Mouse (Mus musculus) heart, embryonic 10.5 days (tissue): ENCODE data around the gene Hsd17b6. TPM values are rescaled to one million over a fixed set of nuclear protein-coding genes. Genes with fewer than 3 reads are reported as not detected.

Experiments used
- DNase-seq: peaks from one replicate; pipeline ENCODE4 v3.0.0-alpha.2; 2017; ENCODE audit warnings: low spot score
- H3K27ac ChIP-seq: fragments of 300-500 bp; sonication (generic); 2 replicates; pipeline ENCODE4 v1.5.1; 2016; ENCODE audit warnings: mild to moderate bottlenecking
- H3K27me3 ChIP-seq: fragments of 300-500 bp; sonication (generic); 2 replicates; pipeline ENCODE4 v1.6.1; 2016; ENCODE audit warnings: mild to moderate bottlenecking; ENCODE audit not compliant: poor library complexity, insufficient read depth, severe bottlenecking
- H3K36me3 ChIP-seq: fragments of 300-500 bp; sonication (generic); 2 replicates; pipeline ENCODE4 v1.6.1; 2016; ENCODE audit warnings: mild to moderate bottlenecking, moderate library complexity
- H3K4me1 ChIP-seq: fragments of 300-500 bp; sonication (generic); 2 replicates; pipeline ENCODE4 v1.6.1; 2016; ENCODE audit warnings: mild to moderate bottlenecking
- H3K4me3 ChIP-seq: fragments of 300-500 bp; sonication (generic); 2 replicates; pipeline ENCODE4 v1.5.1; 2016; ENCODE audit warnings: mild to moderate bottlenecking, moderate library complexity
- H3K9me3 ChIP-seq: fragments of 300-500 bp; sonication (generic); 2 replicates; pipeline ENCODE4 v1.6.1; 2016; ENCODE audit warnings: mild to moderate bottlenecking, moderate library complexity
- WGBS: fragments of 180-500 bp; shearing (Covaris S2); methylation state at CpG from one replicate; pipeline ENCODE4 v1.1.7; 2016; 5-methylcytosine and 5-hydroxymethylcytosine counted together
- polyA plus RNA-seq: library from polyadenylated mRNA; unstranded; fragments of >200 nt; fragmentation: Nextera tagmentation; extraction: Ambion mirVana; gene quantifications from 2 replicates; pipeline ENCODE4 v1.2.1, GENCODE M21; 2016

Gene Hsd17b6
- polyA plus RNA-seq, 1 experiment from 2014 or later = not detected

DNA sequence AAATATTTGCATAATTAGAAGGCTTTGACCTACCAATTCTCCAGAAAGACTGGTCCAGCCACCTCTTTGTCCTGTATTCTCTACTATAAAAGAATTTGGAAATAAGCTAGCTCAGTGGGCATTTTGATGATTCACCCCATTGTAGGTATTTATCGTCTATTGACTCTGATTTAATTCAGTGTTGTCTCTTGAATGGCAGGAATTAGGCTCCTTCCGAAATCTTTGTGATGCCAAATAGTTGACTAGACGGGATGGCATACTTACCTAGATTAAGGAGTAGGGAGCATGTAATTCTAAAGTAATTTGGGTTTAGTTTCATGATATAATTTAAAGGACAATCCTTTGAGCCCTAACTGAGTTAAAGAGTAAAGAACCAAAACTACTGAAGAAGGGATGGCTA, 30.5 kb upstream of the Hsd17b6 start:
- WGBS = 84% methylated on average over 3 of the region's 3 CpGs
- Histone ChIP-seq H3K36me3 (peaks cover 55% of the 10 kb centered on the region), H3K27me3 (0 out of 2 replicates have a peak, but pooled peaks cover under 1% of the 10 kb centered on the region), H3K27ac (0 out of 2 replicates have a peak overlapping the region, but pooled peaks have one; percentile 10), H3K4me3 (peak overlapping the region; percentile 92), H3K9me3 (no peaks in the 10 kb centered on the region), H3K4me1 (peaks cover 59% of the 10 kb centered on the region)
- no peak for DNase-seq

DNA sequence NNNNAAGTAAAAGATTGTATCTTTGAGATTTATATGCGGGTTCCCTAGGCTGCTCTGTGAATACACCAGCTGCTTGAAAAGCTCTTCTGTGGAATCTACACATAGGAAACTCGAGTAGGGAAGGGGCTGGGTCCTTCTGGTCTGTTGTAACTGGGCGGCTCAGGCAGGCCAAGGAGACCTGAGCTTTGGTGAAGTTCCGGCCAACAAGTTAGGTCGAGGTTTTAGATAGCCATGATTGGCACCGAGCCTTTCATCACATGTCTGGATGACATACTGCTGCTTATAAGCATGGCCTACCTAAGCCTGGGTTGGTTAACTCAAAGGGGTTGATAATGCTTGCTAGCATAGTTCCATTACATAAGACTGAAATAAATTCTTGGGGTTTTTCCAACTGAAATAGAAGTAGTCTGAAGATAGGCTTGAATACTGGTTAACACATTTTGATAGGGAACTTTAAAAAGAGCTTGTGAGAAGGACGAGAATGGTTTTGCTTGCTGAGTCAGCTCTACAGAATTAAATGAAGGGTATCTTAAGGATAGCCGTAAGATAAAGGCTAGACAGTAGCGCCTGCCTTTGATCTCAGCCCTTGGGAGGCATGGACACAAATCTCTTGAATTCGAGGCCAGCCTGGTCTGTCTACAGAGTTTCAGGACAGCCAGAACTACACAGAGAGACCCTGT, 29.5 kb upstream of the Hsd17b6 start:
- H3K27me3 ChIP-seq = 0 out of 2 replicates have a peak, but pooled peaks cover 5% of the 10 kb centered on the region
- no peaks in the 10 kb centered on the region for H3K9me3 ChIP-seq
- H3K36me3 ChIP-seq = peaks cover 44% of the 10 kb centered on the region
- H3K4me3 ChIP-seq = peak overlapping the region; percentile 92
- 2% methylated on average over 10 of the region's 10 CpGs for WGBS
- peak overlapping the region; percentile 98 for H3K27ac ChIP-seq
- peak; percentile 84 for DNase-seq
- H3K4me1 ChIP-seq = peaks cover 49% of the 10 kb centered on the region

DNA sequence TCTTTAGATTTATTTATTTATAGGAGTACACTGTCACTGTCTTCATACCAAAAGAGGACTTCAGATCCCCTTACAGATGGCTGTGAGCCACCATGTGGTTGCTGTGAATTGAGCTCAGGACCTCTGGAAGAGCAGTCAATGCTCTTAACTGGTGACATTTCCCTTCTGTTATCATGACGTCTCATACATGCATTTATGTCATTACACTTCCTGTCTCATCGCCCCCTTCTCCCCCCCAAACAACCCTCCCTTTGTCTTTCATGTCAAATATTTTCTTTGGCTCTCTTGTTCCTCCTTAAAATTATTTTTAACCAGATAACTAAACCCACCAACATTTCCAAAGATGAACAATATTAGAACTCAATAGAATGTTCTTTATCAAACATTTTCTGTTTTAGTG, 23.4 kb upstream of the Hsd17b6 start:
- Histone ChIP-seq H3K9me3 (no peaks in the 10 kb centered on the region), H3K27me3 (0 out of 2 replicates have a peak, but pooled peaks cover 5% of the 10 kb centered on the region), H3K27ac (no peak overlapping the region), H3K36me3 (peaks cover 52% of the 10 kb centered on the region), H3K4me1 (0 out of 2 replicates have a peak, but pooled peaks cover 2% of the 10 kb centered on the region), H3K4me3 (no peak overlapping the region)
- no peak for DNase-seq
- 60% methylated on average over 2 of the region's 2 CpGs for WGBS

DNA sequence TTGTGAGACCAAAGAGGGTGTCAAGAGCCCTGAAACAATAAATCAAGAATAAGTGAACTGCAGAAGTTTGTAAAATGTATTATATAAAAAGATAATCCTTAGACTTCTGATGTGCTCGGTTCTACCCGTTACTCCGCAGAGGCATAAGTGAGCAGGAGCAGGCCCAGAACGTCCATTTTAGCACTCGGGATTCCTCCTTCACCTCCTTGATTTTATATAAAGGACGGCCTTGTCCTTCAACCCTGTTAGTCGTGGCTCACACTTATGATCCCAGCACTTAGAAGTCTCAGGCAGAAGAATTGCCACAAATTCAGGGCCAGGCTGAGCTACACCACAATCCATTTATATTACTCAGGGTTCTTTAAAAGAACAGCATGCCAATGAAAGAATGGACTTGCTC, 22.5 kb upstream of the Hsd17b6 start:
- 0 out of 2 replicates have a peak, but pooled peaks cover 2% of the 10 kb centered on the region for H3K4me1 ChIP-seq
- WGBS = 86% methylated on average over 7 of the region's 7 CpGs
- H3K36me3 ChIP-seq = peaks cover 60% of the 10 kb centered on the region
- H3K27ac ChIP-seq = no peak overlapping the region
- no peaks in the 10 kb centered on the region for H3K9me3 ChIP-seq
- H3K27me3 ChIP-seq = 0 out of 2 replicates have a peak, but pooled peaks cover 5% of the 10 kb centered on the region
- DNase-seq = no peak
- H3K4me3 ChIP-seq = no peak overlapping the region

DNA sequence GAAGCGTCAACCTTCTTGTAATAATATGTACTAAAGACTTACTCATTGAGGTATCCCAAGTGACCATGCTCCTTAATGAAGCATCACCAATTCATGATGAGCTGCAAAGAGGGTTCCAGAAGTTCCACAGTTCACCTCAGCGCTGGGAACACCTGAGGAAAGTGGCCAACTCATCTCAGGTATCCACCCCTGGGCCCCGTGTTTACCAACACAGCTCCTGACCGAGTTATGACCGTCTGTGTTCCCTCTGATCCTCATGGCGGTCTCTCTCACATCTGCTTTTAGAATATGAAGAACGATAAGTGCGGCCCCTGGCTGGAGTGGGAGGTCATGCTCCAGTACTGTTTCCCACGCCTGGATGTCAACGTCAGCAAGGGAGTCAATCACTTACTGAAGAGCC, 16.1 kb upstream of the Hsd17b6 start:
- Histone ChIP-seq H3K9me3 (no peaks in the 10 kb centered on the region), H3K27ac (no peak overlapping the region), H3K36me3 (peaks cover 82% of the 10 kb centered on the region), H3K4me1 (no peaks in the 10 kb centered on the region), H3K4me3 (no peak overlapping the region), H3K27me3 (no peaks in the 10 kb centered on the region)
- 94% methylated on average over 10 of the region's 10 CpGs for WGBS
- no peak for DNase-seq

DNA sequence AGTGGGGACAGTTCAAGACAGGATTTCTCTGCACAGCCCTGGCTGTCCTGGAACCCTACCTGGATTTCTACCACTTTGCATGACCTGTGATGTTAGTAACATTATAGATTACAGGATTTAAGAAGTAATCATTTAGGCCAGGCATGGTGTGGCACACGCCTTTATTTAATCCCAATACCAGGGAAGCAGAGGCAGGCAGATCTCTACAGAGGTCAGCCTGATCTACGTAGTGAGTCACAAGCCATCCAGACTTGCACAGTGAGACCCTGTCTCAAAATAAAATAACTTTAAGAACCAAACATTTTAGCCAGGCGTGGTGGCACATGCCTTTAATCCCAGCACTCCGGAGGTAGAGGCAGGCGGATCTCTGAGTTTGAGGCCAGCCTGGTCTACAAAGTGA, 14.8 kb upstream of the Hsd17b6 start:
- Histone ChIP-seq H3K9me3 (no peaks in the 10 kb centered on the region), H3K4me1 (no peaks in the 10 kb centered on the region), H3K27me3 (no peaks in the 10 kb centered on the region), H3K27ac (no peak overlapping the region), H3K4me3 (no peak overlapping the region), H3K36me3 (peaks cover 78% of the 10 kb centered on the region)
- DNase-seq = no peak
- 89% methylated on average over 5 of the region's 5 CpGs for WGBS

DNA sequence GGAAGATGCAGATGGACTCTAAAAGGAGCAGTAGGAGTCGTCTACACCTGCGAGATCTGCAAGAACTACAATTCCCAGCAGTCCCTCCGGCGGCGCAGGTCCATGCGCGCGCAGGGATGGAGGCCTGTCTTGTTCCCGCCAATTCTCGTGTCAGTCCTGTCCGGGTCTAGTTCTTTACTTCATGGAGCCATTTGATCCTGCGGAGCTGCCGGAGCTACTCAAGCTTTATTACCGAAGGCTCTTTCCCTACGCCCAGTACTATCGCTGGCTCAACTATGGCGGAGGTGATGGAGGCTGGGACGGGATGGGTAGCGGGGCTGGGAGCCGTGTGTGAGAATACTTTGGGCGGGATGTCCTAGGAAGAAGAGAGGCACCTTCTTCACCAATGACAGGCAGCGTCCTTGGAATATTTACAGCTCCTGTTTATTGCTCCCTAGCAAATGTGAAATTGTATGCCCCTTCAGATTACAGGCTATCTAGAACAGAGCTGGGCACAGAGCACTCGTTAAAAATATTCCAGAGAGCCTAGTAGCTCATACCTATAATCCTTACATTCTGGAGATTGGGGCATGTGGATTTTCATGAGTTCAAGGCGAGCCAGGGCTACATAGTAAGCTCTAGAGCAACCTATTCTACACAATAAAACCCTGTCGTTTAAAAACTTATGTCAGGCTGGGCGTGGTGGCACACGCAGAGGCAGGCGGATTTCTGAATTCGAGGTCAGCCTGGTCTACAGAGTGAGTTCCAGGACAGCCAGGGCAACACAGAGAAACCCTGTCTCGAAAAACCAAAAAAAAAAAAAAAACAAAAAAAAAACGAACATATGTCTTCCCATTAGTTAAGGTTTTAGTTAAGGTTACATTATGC, 7.9 kb upstream of the Hsd17b6 start, which contains the start of gene Prim1:
Prim1 (plus strand) TSS at position 101 of the 867 bp plus-strand sequence.
- Histone ChIP-seq H3K4me1 (0 out of 2 replicates have a peak, but pooled peaks cover 3% of the 10 kb centered on the region), H3K36me3 (peaks cover 19% of the 10 kb centered on the region), H3K27me3 (no peaks in the 10 kb centered on the region), H3K27ac (peak within 1 kb of the TSS; percentile 88), H3K9me3 (no peaks in the 10 kb centered on the region), H3K4me3 (peak within 1 kb of the TSS; percentile 79)
- WGBS = 6% methylated on average over 31 of the region's 31 CpGs
- peak; percentile 96 for DNase-seq

DNA sequence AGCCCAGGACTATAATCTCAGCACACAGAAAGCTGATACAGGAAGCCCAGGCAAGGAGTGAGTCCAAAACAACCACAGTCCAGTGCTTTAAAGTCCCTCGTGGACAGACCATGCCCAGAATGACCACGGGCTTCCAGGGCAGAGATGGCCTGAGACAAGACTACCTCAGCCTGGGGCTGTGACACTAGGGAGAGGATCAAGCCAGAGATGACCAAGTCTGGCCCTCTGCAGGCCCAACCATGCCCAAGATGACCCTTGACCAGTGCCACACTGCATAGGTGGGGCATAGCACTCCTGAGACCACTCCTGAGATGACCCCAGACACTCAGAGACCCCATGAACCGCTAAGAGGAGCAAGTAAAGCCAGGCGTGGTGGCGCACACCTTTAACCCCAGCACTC, 2.3 kb upstream of the Hsd17b6 start:
- Histone ChIP-seq H3K4me3 (no peak overlapping the region), H3K27me3 (no peaks in the 10 kb centered on the region), H3K4me1 (no peaks in the 10 kb centered on the region), H3K27ac (no peak overlapping the region), H3K36me3 (no peaks in the 10 kb centered on the region), H3K9me3 (no peaks in the 10 kb centered on the region)
- no peak for DNase-seq
- 73% methylated on average over 5 of the region's 5 CpGs for WGBS

DNA sequence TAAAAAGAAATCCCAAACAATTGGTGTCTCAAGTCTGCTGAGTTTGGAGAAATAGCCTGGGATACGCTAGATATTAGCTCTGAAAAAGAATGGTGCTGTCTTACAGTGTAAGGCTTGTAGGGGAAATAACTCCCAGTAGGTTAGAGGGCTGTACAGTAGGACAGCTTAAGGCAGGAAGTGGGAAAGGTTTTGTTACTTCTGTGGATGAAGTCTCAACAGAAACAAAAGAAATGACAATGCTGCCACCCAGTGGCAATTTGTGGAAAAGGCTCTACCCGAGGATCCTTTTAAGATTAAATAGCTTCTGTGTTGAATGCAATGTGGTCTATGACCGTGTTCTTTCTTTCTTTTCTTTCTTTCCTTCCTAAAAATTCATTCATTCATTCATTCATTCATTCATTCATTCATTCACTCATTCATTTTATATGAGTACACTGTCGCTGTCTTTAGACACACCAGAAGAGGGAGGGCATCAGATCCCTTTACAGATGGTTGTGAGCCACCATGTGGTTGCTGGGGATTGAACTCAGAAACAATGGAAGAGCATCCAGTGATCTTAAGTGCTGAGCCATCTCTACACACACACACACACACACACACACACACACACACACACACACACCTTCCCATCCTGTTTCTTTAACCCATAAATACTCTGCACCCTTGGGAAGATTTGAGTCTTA, 937 bp upstream of the Hsd17b6 start:
- no peak overlapping the region for H3K27ac ChIP-seq
- H3K9me3 ChIP-seq = no peaks in the 10 kb centered on the region
- peak; percentile 87 for DNase-seq
- no peak overlapping the region for H3K4me3 ChIP-seq
- no peaks in the 10 kb centered on the region for H3K27me3 ChIP-seq
- H3K36me3 ChIP-seq = no peaks in the 10 kb centered on the region
- 10% methylated on average over 4 of the region's 4 CpGs for WGBS
- no peaks in the 10 kb centered on the region for H3K4me1 ChIP-seq

DNA sequence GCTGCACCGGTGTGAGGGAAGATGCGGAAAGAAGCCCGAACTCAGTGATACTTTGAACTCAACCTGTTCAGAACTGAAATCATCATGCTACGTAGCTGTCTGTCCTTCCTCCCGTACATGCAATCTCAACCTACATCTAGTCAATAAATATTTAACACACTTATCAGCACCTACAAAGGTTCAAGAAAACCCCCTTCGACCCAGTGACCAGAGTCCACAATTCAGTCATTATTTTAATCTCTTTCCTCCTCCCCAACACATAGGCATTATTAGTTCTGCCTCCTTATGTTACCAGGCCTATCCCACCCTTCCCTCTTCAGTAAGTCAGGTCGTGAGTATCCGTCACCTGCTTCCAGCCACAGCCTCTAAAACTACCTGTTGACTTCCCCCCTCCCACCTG, 1.9 kb downstream of the Hsd17b6 start:
- DNase-seq = no peak
- 81% methylated on average over 8 of the region's 8 CpGs for WGBS
- no peak overlapping the region for H3K27ac ChIP-seq

DNA sequence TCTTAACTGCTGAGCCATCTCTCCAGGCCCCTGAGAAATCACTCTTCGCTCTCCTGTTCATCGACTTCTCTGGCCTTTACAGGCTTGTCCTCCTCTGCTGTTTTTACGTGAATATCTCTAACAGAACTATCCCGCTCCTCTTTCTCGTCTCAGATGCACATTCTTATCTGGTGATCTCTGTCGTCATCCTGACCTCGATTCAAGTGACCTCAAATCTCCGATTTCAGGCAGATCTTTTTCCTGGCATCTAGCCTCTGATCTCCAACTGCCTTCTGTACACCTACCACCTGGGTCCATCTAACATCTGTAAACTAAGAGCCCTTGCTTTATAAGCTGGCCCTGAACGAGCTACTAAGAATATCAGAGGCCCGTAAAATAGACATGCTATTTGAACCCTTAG, 2.5 kb downstream of the Hsd17b6 start:
- Histone ChIP-seq H3K4me3 (no peak overlapping the region), H3K9me3 (no peaks in the 10 kb centered on the region), H3K36me3 (no peaks in the 10 kb centered on the region), H3K27me3 (no peaks in the 10 kb centered on the region), H3K4me1 (no peaks in the 10 kb centered on the region), H3K27ac (no peak overlapping the region)
- WGBS = 78% methylated on average over 10 of the region's 10 CpGs
- no peak for DNase-seq

More for the DNA sequence above, 1.9 kb downstream of the Hsd17b6 start:
- no peaks in the 10 kb centered on the region for H3K36me3 ChIP-seq
- H3K27me3 ChIP-seq = no peaks in the 10 kb centered on the region
- H3K4me1 ChIP-seq = no peaks in the 10 kb centered on the region
- no peak overlapping the region for H3K4me3 ChIP-seq
- H3K9me3 ChIP-seq = no peaks in the 10 kb centered on the region

DNA sequence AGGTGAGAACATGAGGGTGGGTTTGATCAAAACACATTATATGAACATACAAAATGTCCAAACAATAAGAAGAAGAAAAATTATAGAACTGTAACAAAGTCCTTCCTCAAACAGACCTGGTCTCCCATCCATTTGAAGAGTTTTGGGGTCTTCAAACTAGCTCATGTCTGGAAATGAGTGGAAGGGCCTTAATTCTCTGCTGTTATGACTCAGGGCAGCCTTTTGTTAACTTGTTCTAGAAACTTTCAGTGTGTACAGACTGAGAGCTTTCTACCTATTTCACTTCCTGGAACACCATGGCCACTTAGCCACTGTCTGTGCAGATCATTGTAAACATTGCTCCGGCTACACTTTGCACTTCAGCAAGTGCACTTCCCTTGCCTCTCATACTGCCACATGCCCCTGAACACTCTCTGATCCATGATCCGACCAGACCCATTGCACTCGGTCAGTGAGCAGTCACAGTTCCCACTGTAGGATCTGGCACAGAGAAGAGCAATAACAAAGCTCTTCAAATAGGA, 4.1 kb downstream of the Hsd17b6 start:
- WGBS = 65% methylated on average over 3 of the region's 3 CpGs
- H3K9me3 ChIP-seq = no peaks in the 10 kb centered on the region
- no peaks in the 10 kb centered on the region for H3K4me1 ChIP-seq
- H3K4me3 ChIP-seq = no peak overlapping the region
- no peak overlapping the region for H3K27ac ChIP-seq
- H3K36me3 ChIP-seq = no peaks in the 10 kb centered on the region
- DNase-seq = no peak
- no peaks in the 10 kb centered on the region for H3K27me3 ChIP-seq
